13 mouse cellular contexts compared by ENCODE assay signal in genomic region chr9:56866430-56866829, GRCm38 (mm10). TPM values are rescaled to one million over a fixed set of nuclear protein-coding genes. Genes with fewer than 3 reads are reported as not detected.
DNase-seq lines count a peak whose midpoint lies in the region; ATAC-seq and TF ChIP-seq lines count a peak whose summit lies in the region.
"Had no signal": no experiment of that assay in that cellular context is flagged by ENCODE, and none has a peak within 500 bp of the region (broad histone marks: within the 10 kb centered on the region; RNA-seq: fewer than 3 reads in every experiment).

No protein-coding gene starts in this region.

- ATAC-seq in lung, embryonic 14.5 days (ENCODE audit: insufficient read depth) = no peak
- no peak for ATAC-seq in heart, postnatal 0 days (ENCODE audit: insufficient read depth, low read depth)
- ATAC-seq: forebrain, embryonic 16.5 days; midbrain, embryonic 16.5 days had no signal

- peaks cover 3% of the 10 kb centered on the region; the same call in 1 of the 2 replicates for H3K36me3 ChIP-seq in heart, embryonic 10.5 days
- H3K36me3 ChIP-seq in lung, embryonic 14.5 days (ENCODE audit: insufficient read depth) = no peaks in the 10 kb centered on the region
- H3K36me3 ChIP-seq in heart, postnatal 0 days (replicated peaks; ENCODE audit: control insufficient read depth, insufficient read depth, low read length) = no peaks in the 10 kb centered on the region
- H3K36me3 ChIP-seq in small intestine, adult 2 months (ENCODE audit: control insufficient read depth, insufficient read depth, low read length) = no peaks in the 10 kb centered on the region
- H3K36me3 ChIP-seq: liver, embryonic 15.5 days had no signal

- peaks cover 37% of the 10 kb centered on the region; the same call in 1 of the 2 replicates for H3K27me3 ChIP-seq in heart, embryonic 10.5 days (ENCODE audit: insufficient read depth, poor library complexity, severe bottlenecking)
- H3K27me3 ChIP-seq in lung, embryonic 14.5 days (ENCODE audit: insufficient read depth, low read length) = no peaks in the 10 kb centered on the region
- no peaks in the 10 kb centered on the region for H3K27me3 ChIP-seq in heart, postnatal 0 days (ENCODE audit: control insufficient read depth, insufficient read depth, low read length)
- H3K27me3 ChIP-seq in small intestine, adult 2 months (ENCODE audit: control insufficient read depth, insufficient read depth, low read length) = no peaks in the 10 kb centered on the region

- no peak for TF ChIP-seq CTCF in lung, embryonic 14.5 days (IDR thresholded peaks at IDR 0.05; ENCODE audit: low read depth)
- no peak for TF ChIP-seq CTCF in heart, postnatal 0 days (IDR thresholded peaks at IDR 0.05; ENCODE audit: low read depth)
- TF ChIP-seq CTCF in small intestine, adult 2 months (IDR thresholded peaks at IDR 0.05; ENCODE audit: extremely low read depth, insufficient read length, insufficient replicate concordance, low read depth, low read length) = no peak

- H3K9me3 ChIP-seq in heart, embryonic 10.5 days = no peaks in the 10 kb centered on the region
- H3K9me3 ChIP-seq in lung, embryonic 14.5 days (ENCODE audit: low read depth, low read length) = no peaks in the 10 kb centered on the region
- H3K9me3 ChIP-seq in heart, postnatal 0 days (replicated peaks; ENCODE audit: control insufficient read depth, low read length) = no peaks in the 10 kb centered on the region
- H3K9me3 ChIP-seq: liver, embryonic 15.5 days had no signal

- DNase-seq in heart, embryonic 10.5 days (ENCODE audit: low spot score) = no peak
- DNase-seq in heart, postnatal 14 days = no peak
- no peak for DNase-seq in lung, embryonic 14.5 days
- no peak for DNase-seq in lung, postnatal 4 days
- no peak for DNase-seq in heart, postnatal 0 days (ENCODE audit: low spot score)
- DNase-seq in right cerebral cortex, adult 18-20 months = no peak
- no peak for DNase-seq in B cell, adult 2 months
- DNase-seq: layer of hippocampus, postnatal 36 days had no signal

- intact Hi-C loops in heart, postnatal 14 days (cut with DNase I) = no loop called here

- H3K9ac ChIP-seq in lung, embryonic 14.5 days = no peak overlapping the region
- H3K9ac ChIP-seq in heart, postnatal 0 days (replicated peaks; ENCODE audit: low read depth, low read length) = peak overlapping the region; percentile 11
- H3K9ac ChIP-seq: liver, embryonic 15.5 days had no signal

- no peak for TF ChIP-seq EP300 in heart, postnatal 0 days (IDR thresholded peaks at IDR 0.05; ENCODE audit: low read depth)

- TF ChIP-seq POLR2A in small intestine, adult 2 months (IDR thresholded peaks at IDR 0.05; ENCODE audit: low read depth, low read length) = no peak

- H3K4me3 ChIP-seq in heart, embryonic 10.5 days = peak overlapping the region; percentile 67
- H3K4me3 ChIP-seq in lung, embryonic 14.5 days (ENCODE audit: low read depth, low read length) = peak overlapping the region; percentile 47; the same call in 1 of the 2 replicates
- peak overlapping the region; percentile 56 for H3K4me3 ChIP-seq in heart, postnatal 0 days (ENCODE audit: low read depth, low read length)
- H3K4me3 ChIP-seq in small intestine, adult 2 months (ENCODE audit: low read depth, low read length) = peak overlapping the region; percentile 47
- H3K4me3 ChIP-seq: liver, embryonic 15.5 days had no signal

- H3K4me1 ChIP-seq in heart, embryonic 10.5 days = peaks cover 76% of the 10 kb centered on the region
- H3K4me1 ChIP-seq in lung, embryonic 14.5 days (ENCODE audit: insufficient read depth) = peaks cover 47% of the 10 kb centered on the region
- peaks cover 48% of the 10 kb centered on the region for H3K4me1 ChIP-seq in heart, postnatal 0 days (ENCODE audit: control insufficient read depth, insufficient read depth)
- peaks cover 8% of the 10 kb centered on the region for H3K4me1 ChIP-seq in small intestine, adult 2 months (ENCODE audit: control insufficient read depth, insufficient read depth, insufficient read length, low read length)
- H3K4me1 ChIP-seq: liver, embryonic 15.5 days had no signal

- peak overlapping the region; percentile 90 for H3K27ac ChIP-seq in heart, embryonic 10.5 days
- no peak overlapping the region for H3K27ac ChIP-seq in lung, embryonic 14.5 days (ENCODE audit: low read depth)
- peak overlapping the region; percentile 92 for H3K27ac ChIP-seq in heart, postnatal 0 days (ENCODE audit: low read depth)
- peak overlapping the region; percentile 27; the same call in 1 of the 2 replicates for H3K27ac ChIP-seq in small intestine, adult 2 months (ENCODE audit: insufficient read depth, low read depth, low read length)
- H3K27ac ChIP-seq: liver, embryonic 15.5 days had no signal

- WGBS in heart, embryonic 10.5 days = 71% methylated on average over 5 of the region's 5 CpGs
- 81% methylated on average over 5 of the region's 5 CpGs for WGBS in lung, embryonic 14.5 days
- 26% methylated on average over 5 of the region's 5 CpGs for WGBS in heart, postnatal 0 days
- WGBS in small intestine, adult 2 months = 67% methylated on average over 5 of the region's 5 CpGs

- peak overlapping the region; percentile 70 for H3K4me2 ChIP-seq in lung, embryonic 14.5 days
- H3K4me2 ChIP-seq in heart, postnatal 0 days (ENCODE audit: low read depth, low read length) = peak overlapping the region; percentile 77
- H3K4me2 ChIP-seq: liver, embryonic 15.5 days had no signal

RNA-seq across cellular contexts. Expression of gene Cspg4, which starts 1.6 kb away (rescaled TPM):
- polyA plus RNA-seq in heart, embryonic 10.5 days (2016; fragmentation: Nextera tagmentation; extraction: Ambion mirVana) = 22.5 and 39.4 TPM in 2 replicates
- total RNA-seq in heart, postnatal 14 days (2021) = 10 to 100 TPM; 26.1 to 28.4 TPM
- 12.3 and 13.9 TPM in 2 replicates for polyA plus RNA-seq in lung, embryonic 14.5 days (2014; fragmentation: Nextera tagmentation; extraction: Ambion mirVana)
- total RNA-seq in heart, postnatal 0 days (2014; rRNA removed; ENCODE audit: low replicate concordance) = 62.4 and 93.5 TPM in 2 replicates
- 14.4 and 17.4 TPM in 2 replicates for polyA plus RNA-seq in heart, postnatal 0 days (2015; fragmentation: Nextera tagmentation; extraction: Ambion mirVana)
- 8.3 and 11.4 TPM in 2 replicates for polyA plus RNA-seq in small intestine, adult 2 months (2012; rRNA removed)
- total RNA-seq: hematopoietic stem cell, adult 5-6 weeks had no signal

RNA-seq across cellular contexts. Expression of gene Odf3l1, which starts 2.0 kb away (rescaled TPM):
- polyA plus RNA-seq in heart, embryonic 10.5 days (2016; fragmentation: Nextera tagmentation; extraction: Ambion mirVana) = 0.64 and 1.4 TPM in 2 replicates
- not detected for total RNA-seq in heart, postnatal 14 days (2021)
- polyA plus RNA-seq in lung, embryonic 14.5 days (2014; fragmentation: Nextera tagmentation; extraction: Ambion mirVana) = 0.23 and 1.1 TPM in 2 replicates
- total RNA-seq in heart, postnatal 0 days (2014; rRNA removed; ENCODE audit: low replicate concordance) = not detected in 2 replicates
- polyA plus RNA-seq in heart, postnatal 0 days (2015; fragmentation: Nextera tagmentation; extraction: Ambion mirVana) = 0.12 and 0.36 TPM in 2 replicates
- polyA plus RNA-seq in small intestine, adult 2 months (2012; rRNA removed) = 1.0 and 2.3 TPM in 2 replicates
- total RNA-seq: hematopoietic stem cell, adult 5-6 weeks; layer of hippocampus, postnatal 36 days had no signal
- polyA plus RNA-seq: forebrain, embryonic 16.5 days; midbrain, embryonic 16.5 days had no signal
